Mouse (Mus musculus) layer of hippocampus, postnatal 36 days (tissue): ENCODE measurements around the gene Mex3a. TPM values are rescaled to one million over a fixed set of nuclear protein-coding genes. Genes with fewer than 3 reads are reported as not detected.

ENCODE experiments used
- DNase-seq, 2 experiments: peaks; one replicate each; pipeline ENCODE4 v3.0.0; 2022
- total RNA-seq, 2 experiments: library from RNA; stranded (reverse); gene quantifications; 2 replicates each; pipeline ENCODE4 v1.2.3; 2021

Mex3a gene
- 1 to 10 TPM; 4.0 to 4.4 TPM for total RNA-seq

GRCm38 (mm10) chr3:88532299-88532674 lies at the start of gene Mex3a:
TSS of gene Mex3a (plus strand) at chr3:88532395.
- DNase-seq, result no peak

- DNase-seq, result no peak
Observed at GRCm38 (mm10) chr3:88483141-88483540, 49.1 kb upstream of the Mex3a start.

- DNase-seq, result peak; percentile 58 to 64
Observed at GRCm38 (mm10) chr3:88483621-88484020, 48.6 kb upstream of the Mex3a start.

GRCm38 (mm10) chr3:88484597-88485316 lies 47.4 kb upstream of the Mex3a start:
- no peak for DNase-seq

- no peak for DNase-seq
Observed at GRCm38 (mm10) chr3:88486043-88486442, 46.2 kb upstream of the Mex3a start.

- no peak for DNase-seq
Observed at GRCm38 (mm10) chr3:88486887-88487286, 45.3 kb upstream of the Mex3a start.

GRCm38 (mm10) chr3:88487396-88487795 lies 44.8 kb upstream of the Mex3a start:
- no peak for DNase-seq

GRCm38 (mm10) chr3:88493706-88494582 lies 38.3 kb upstream of the Mex3a start:
- DNase-seq, result no peak

- peak; percentile 41 to 46 for DNase-seq
Observed at GRCm38 (mm10) chr3:88494836-88495628, 37.2 kb upstream of the Mex3a start.

GRCm38 (mm10) chr3:88495741-88496415 lies 36.3 kb upstream of the Mex3a start:
- DNase-seq, result no peak

- DNase-seq, result no peak
Observed at GRCm38 (mm10) chr3:88499580-88499979, 32.6 kb upstream of the Mex3a start.

GRCm38 (mm10) chr3:88500087-88500486 lies 32.1 kb upstream of the Mex3a start:
- DNase-seq, result no peak

GRCm38 (mm10) chr3:88500655-88501365 lies 31.4 kb upstream of the Mex3a start:
- DNase-seq, result no peak

GRCm38 (mm10) chr3:88501366-88502030 lies 30.7 kb upstream of the Mex3a start:
- no peak for DNase-seq

- DNase-seq, result no peak
Observed at GRCm38 (mm10) chr3:88502031-88502571, 30.1 kb upstream of the Mex3a start.

- DNase-seq, result peak; percentile 90 to 92
Observed at GRCm38 (mm10) chr3:88502641-88503504, 29.3 kb upstream of the Mex3a start.

- DNase-seq, result no peak
Observed at GRCm38 (mm10) chr3:88503505-88503863, 28.7 kb upstream of the Mex3a start.

- no peak for DNase-seq
Observed at GRCm38 (mm10) chr3:88503881-88504746, 28.1 kb upstream of the Mex3a start.

GRCm38 (mm10) chr3:88505081-88505480 lies 27.1 kb upstream of the Mex3a start:
- no peak for DNase-seq
